Mouse (Mus musculus): Measurements from ENCODE around the gene M1ap.

DNA sequence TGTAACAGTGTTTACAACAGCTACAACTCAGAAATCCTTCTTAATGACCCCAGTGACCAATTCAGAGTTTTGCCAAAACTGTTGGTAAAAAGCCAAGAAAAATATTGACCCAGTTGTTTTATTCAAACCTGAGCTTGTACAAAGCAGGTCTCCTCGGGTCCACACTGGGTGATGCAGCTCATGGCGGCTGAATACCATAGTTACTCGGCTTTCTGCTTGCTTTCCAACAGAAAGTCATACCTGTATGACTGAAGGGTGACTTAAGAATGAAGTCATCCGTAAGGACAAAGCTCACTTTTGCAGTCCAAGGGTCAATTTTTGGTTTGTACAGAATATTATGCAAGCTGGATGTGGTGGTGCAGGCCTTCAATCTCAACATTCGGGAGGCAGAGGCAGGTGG lies 19.1 kb upstream of the M1ap start:
- no peak for TF ChIP-seq POLR2A (IDR thresholded peaks at IDR 0.05; ENCODE audit: insufficient read length, low read depth)
- no peak for TF ChIP-seq SRF (IDR thresholded peaks at IDR 0.05; ENCODE audit: control insufficient read depth, insufficient read length, low read depth)
- no peak for TF ChIP-seq CEBPB (IDR thresholded peaks at IDR 0.05; ENCODE audit: insufficient read depth, poor library complexity, severe bottlenecking)
- no peak for TF ChIP-seq POLR2AphosphoS2 (IDR thresholded peaks at IDR 0.05; ENCODE audit: insufficient read length, low read depth)
- no peak for TF ChIP-seq USF1 (IDR thresholded peaks at IDR 0.05; ENCODE audit: low read depth)
- no peak for TF ChIP-seq E2F4 (IDR thresholded peaks at IDR 0.05; ENCODE audit: insufficient read depth)
- no peak for TF ChIP-seq MAX (IDR thresholded peaks at IDR 0.05; ENCODE audit: low read depth)
- no peak for TF ChIP-seq TCF12 (IDR thresholded peaks at IDR 0.05; ENCODE audit: insufficient read depth, poor library complexity, severe bottlenecking)
